Mouse (Mus musculus) cerebellum, adult 18-20 months (tissue): ENCODE data around the gene Gm21739.
"Not testable (repeated sequence)": the region's sequence is repeated elsewhere in the genome, so short reads cannot be mapped to it uniquely, and the experiment has no call there.

Source experiments
- DNase-seq, 2 experiments: peaks; one replicate each; pipeline ENCODE4 v3.0.0; 2021

Gm21739 gene

DNA sequence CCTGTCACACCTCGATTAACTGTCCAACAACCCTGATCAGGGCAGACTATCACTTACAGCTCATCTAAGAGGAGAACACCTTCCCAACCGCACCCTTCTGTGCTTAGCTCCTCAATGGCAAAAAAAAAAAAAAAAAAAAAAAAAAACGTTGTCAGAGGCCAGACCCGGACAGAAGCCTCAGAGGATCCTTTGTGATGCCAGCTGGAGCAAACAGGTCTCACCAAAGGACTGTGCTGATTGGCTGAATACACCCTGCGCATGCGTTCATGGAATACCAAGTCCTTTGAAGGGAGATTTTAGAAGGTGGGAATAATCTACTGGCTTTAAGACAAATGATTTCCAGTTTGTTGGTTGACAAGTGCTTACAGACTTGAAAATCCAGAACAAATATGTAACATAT is at the start of gene Gm21739:
TSS of gene Gm21739 (minus strand) at position 101 of the 400 bp plus-strand sequence.
- not testable (repeated sequence) for DNase-seq
